Mouse (Mus musculus) bone marrow, adult 2 months (tissue): ENCODE measurements around the gene Cspg4. TPM values are rescaled to one million over a fixed set of nuclear protein-coding genes. Genes with fewer than 3 reads are reported as not detected.

Experiments
- H3K27ac ChIP-seq: fragments of 200-500 bp; 2 replicates; pipeline ENCODE4 v1.5.1; 2012; ENCODE audit warnings: low read depth, mild to moderate bottlenecking, control low read depth, inconsistent platforms, low read length; ENCODE audit not compliant: control insufficient read depth, poor library complexity, insufficient read depth
- H3K4me1 ChIP-seq: fragments of 200-500 bp; 2 replicates; pipeline ENCODE4 v1.6.1; 2011; ENCODE audit warnings: low read length; ENCODE audit not compliant: control insufficient read depth, insufficient read depth
- H3K4me3 ChIP-seq: fragments of 200-500 bp; replicated peaks from 2 replicates; pipeline ENCODE3; 2011; ENCODE audit warnings: mild to moderate bottlenecking, low read depth, low read length, control low read depth; ENCODE audit not compliant: control insufficient read depth
- CTCF ChIP-seq: fragments of 200-500 bp; IDR thresholded peaks from 2 replicates; pipeline ENCODE4 v1.5.1; 2011; ENCODE audit warnings: low read length, control low read depth; ENCODE audit not compliant: control insufficient read depth, insufficient read depth
- POLR2A ChIP-seq: fragments of 200-500 bp; IDR thresholded peaks from 2 replicates; pipeline ENCODE4 v1.6.1; 2011; ENCODE audit warnings: low read depth, mild to moderate bottlenecking, control low read depth, low read length, borderline replicate concordance; ENCODE audit not compliant: control insufficient read depth
- WGBS: fragments of 180-500 bp; shearing (Covaris S2); methylation state at CpG from one replicate; pipeline ENCODE4 v1.1.7; 2018; 5-methylcytosine and 5-hydroxymethylcytosine counted together
- polyA plus RNA-seq: library from polyadenylated mRNA; stranded (reverse); fragments of >200 nt; gene quantifications from 2 replicates; pipeline ENCODE4 v1.2.4, GENCODE M21; 2011; ENCODE audit warnings: low replicate concordance; ENCODE audit not compliant: missing spikeins, insufficient read depth, insufficient read length

Gene Cspg4
- polyA plus RNA-seq, 1 experiment, result 1.4 TPM

DNA sequence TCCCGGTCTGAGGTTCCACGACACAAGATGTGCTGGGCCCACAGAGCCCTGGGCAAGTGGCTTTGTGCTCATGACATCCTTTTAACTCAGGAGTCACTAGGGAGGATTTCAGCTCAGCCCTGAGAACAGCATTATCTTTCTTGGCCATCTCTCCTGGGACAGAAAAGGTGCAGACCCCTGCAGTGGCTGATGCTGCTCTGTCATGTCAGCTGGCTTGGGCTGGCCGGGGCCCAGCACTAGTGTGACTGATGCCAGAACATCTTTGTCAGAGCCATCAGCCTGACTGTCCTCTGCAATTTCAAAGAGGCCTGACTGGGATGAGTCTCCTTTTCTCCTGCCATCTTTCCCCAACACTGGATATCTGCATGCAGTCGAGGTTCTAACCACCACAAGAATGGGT, 17.4 kb downstream of the Cspg4 start:
- WGBS, result 61% methylated on average over 4 of the region's 4 CpGs
- H3K4me3 ChIP-seq, result no peak overlapping the region
- no peak for TF ChIP-seq CTCF
- TF ChIP-seq POLR2A, result no peak

DNA sequence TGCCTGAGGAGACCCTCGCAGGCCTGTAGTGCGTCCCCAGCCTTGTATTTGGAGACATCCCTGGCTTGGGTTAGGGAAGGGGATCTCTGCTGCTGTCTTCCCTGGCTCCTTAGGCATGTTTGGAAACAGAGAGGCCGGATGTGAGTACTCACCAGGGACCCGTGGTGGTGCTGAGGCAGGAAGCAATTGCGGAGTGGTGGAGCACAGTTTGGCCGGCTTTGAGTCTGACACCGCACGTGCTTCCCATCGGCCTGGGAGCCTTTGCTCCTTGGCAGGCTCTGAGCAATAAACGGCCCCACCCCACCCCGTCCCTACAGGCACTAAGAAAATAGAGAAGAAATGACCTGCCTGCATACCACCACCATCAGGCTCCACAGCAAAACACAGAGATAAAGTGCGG, 18.0 kb downstream of the Cspg4 start:
- Histone ChIP-seq H3K4me1 (no peaks in the 10 kb centered on the region), H3K27ac (no peak overlapping the region), H3K4me3 (no peak overlapping the region)
- 36% methylated on average over 12 of the region's 12 CpGs for WGBS
- TF ChIP-seq CTCF (no peak), POLR2A (no peak)

More for the DNA sequence above, 17.4 kb downstream of the Cspg4 start:
- no peak overlapping the region for H3K27ac ChIP-seq
- H3K4me1 ChIP-seq, result no peaks in the 10 kb centered on the region

DNA sequence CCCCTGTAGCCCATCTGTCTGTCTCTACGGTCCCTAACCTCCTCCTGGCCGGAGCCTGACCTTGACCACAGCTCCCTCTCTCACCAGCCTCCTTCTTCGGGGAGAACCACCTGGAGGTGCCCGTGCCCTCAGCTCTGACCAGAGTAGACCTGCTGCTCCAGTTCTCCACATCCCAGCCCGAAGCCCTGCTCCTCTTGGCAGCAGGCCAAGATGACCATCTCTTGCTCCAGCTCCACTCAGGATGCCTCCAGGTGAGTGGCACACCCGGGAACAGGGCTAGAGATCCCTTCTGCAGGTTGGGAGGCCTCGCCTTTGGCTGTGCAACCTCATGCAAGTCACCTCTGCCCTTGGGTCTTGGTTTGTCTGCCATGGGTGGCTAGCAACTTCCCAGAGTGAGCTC, 18.6 kb downstream of the Cspg4 start:
- no peaks in the 10 kb centered on the region for H3K4me1 ChIP-seq
- TF ChIP-seq CTCF, result no peak
- TF ChIP-seq POLR2A, result no peak
- no peak overlapping the region for H3K27ac ChIP-seq
- 78% methylated on average over 7 of the region's 7 CpGs for whole genome bisulfite sequencing
- no peak overlapping the region for H3K4me3 ChIP-seq

DNA sequence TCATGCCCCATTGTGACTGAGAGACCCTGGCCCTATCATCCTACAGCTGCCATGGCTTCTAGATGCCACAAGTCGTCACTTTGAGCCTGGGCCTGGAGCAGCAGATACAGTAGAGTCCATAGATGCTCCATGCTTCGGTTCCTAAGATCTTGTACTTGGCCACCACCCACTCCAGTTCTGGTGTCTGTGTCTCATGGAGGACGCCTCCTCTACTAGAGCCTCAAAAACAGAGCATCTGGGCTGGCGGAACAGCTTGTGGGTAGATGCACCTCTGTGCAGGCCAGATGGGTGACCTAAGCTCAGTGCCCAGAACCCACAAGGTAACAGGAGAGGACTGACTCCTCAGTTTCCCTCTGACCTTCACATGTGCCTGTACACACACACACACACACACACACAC, 19.5 kb downstream of the Cspg4 start:
- Histone ChIP-seq H3K4me3 (no peak overlapping the region), H3K27ac (no peak overlapping the region), H3K4me1 (no peaks in the 10 kb centered on the region)
- 68% methylated on average over 4 of the region's 4 CpGs for WGBS
- TF ChIP-seq CTCF (no peak), POLR2A (no peak)

DNA sequence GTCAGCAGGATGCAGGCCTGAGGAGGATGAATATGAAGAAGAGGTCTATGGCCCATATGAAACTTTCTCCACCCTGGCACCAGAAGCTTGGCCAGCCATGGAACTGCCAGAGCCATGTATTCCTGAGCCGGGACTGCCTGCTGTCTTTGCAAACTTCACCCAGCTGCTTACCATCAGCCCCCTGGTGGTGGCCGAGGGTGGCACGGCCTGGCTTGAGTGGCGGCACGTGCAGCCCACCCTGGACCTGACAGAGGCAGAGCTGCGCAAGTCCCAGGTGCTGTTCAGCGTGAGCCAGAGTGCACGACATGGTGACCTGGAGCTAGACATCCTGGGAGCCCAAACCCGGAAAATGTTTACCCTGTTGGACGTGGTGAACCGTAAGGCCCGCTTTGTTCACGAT, 21.3 kb downstream of the Cspg4 start:
- Histone ChIP-seq H3K27ac (no peak overlapping the region), H3K4me1 (no peaks in the 10 kb centered on the region), H3K4me3 (no peak overlapping the region)
- TF ChIP-seq CTCF, result peak; percentile 45; the same call in 1 of the 2 replicates
- TF ChIP-seq POLR2A, result no peak
- 65% methylated on average over 13 of the region's 13 CpGs for WGBS

DNA sequence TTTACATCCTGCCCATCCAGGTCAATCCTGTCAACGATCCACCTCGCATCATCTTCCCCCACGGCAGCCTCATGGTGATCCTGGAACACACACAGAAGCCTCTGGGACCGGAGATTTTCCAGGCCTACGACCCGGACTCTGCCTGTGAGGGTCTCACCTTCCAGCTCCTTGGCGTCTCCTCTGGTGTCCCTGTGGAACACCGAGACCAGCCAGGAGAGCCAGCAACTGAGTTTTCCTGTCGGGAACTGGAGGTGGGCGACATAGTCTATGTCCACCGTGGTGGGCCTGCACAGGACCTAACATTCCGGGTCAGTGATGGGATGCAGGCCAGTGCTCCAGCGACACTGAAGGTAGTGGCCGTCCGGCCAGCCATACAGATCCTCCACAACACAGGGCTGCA, 21.8 kb downstream of the Cspg4 start:
- no peak for TF ChIP-seq POLR2A
- no peak for TF ChIP-seq CTCF
- H3K27ac ChIP-seq, result no peak overlapping the region
- H3K4me1 ChIP-seq, result no peaks in the 10 kb centered on the region
- WGBS, result 86% methylated on average over 15 of the region's 15 CpGs
- H3K4me3 ChIP-seq, result no peak overlapping the region

DNA sequence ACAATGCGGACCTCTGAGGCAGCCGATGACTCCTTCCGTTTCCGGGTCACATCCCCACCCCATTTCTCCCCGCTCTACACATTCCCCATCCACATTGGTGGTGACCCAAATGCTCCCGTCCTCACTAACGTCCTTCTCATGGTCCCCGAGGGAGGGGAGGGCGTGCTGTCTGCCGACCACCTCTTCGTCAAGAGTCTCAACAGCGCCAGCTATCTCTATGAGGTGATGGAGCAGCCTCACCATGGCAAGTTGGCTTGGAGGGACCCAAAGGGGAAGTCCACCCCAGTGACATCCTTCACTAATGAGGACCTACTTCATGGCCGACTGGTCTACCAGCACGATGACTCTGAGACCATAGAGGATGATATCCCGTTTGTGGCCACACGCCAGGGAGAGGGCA, 22.7 kb downstream of the Cspg4 start:
- Histone ChIP-seq H3K4me3 (no peak overlapping the region), H3K27ac (no peak overlapping the region), H3K4me1 (no peaks in the 10 kb centered on the region)
- 86% methylated on average over 16 of the region's 16 CpGs for WGBS
- TF ChIP-seq CTCF (no peak), POLR2A (no peak)

DNA sequence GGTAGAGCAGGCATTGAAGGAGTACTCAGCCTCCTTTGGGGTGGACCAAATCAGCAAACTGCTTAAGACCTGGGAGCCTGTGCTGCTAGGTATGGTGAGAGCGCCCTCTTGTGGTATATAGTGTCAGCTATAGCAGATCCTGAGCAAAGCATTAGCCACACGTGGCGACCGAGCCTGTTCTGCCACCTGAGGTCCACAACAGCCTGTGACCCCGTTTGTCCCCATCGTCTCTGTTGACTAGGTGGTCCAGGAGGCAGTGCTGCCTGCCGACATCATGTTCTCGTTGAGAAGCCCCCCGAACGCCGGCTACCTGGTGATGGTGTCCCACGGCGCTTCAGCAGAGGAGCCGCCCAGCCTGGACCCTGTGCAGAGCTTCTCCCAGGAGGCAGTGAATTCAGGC, 25.0 kb downstream of the Cspg4 start:
- WGBS, result 15% methylated on average over 14 of the region's 14 CpGs
- no peaks in the 10 kb centered on the region for H3K4me1 ChIP-seq
- H3K4me3 ChIP-seq, result no peak overlapping the region
- TF ChIP-seq POLR2A (no peak), CTCF (peak; percentile 78)
- no peak overlapping the region for H3K27ac ChIP-seq

DNA sequence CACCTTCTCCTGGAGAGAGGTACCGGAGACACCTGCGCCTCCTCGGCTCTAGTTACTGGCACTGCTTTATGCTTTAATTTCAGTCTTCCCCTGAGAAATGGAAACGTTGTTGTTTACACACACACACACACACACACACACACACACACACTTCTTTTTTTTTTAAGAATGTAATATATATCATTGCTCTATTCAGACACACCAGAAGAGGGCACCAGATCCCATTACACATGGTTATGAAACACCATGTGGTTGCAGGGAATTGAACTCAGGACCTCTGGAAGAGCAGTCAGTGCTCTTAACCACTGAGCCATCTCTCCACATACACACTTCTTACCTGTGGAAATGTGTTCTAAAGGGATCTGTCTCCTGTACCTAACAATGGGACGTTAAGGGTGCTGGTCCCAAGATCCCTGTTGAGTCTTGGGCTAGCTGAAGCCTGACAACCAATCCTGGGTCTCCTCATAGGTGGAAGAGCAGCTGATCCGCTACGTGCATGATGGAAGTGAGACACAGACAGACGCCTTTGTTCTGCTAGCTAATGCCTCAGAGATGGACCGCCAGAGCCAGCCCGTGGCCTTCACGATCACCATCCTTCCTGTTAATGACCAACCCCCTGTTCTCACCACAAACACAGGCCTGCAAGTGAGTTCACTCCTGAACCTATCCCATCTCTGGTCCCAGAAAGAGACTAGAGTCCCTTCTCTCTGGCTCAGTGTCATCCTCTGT, 25.9 kb downstream of the Cspg4 start:
- no peak overlapping the region for H3K27ac ChIP-seq
- 54% methylated on average over 11 of the region's 11 CpGs for WGBS
- no peaks in the 10 kb centered on the region for H3K4me1 ChIP-seq
- no peak overlapping the region for H3K4me3 ChIP-seq
- no peak for TF ChIP-seq CTCF
